Mouse (Mus musculus) brown adipose tissue, adult 24 weeks (tissue): Measurements from ENCODE around the gene Fcrl5. TPM values are rescaled to one million over a fixed set of nuclear protein-coding genes. Genes with fewer than 3 reads are reported as not detected.

Source experiments
- H3K27ac ChIP-seq: fragments of 200-500 bp; replicated peaks from 2 replicates; pipeline ENCODE4 v1.5.1; 2012; ENCODE audit warnings: low read depth, mild to moderate bottlenecking, low read length
- H3K4me1 ChIP-seq: fragments of 200-500 bp; 2 replicates; pipeline ENCODE4 v1.6.1; 2012; ENCODE audit warnings: low read length, mixed read lengths; ENCODE audit not compliant: control insufficient read depth, insufficient read depth, insufficient read length
- H3K4me3 ChIP-seq: fragments of 200-500 bp; 2 replicates; pipeline ENCODE4 v1.5.1; 2012; ENCODE audit warnings: low read depth, mild to moderate bottlenecking, low read length, moderate library complexity; ENCODE audit not compliant: insufficient read depth
- polyA plus RNA-seq: library from polyadenylated mRNA; stranded (reverse); fragments of >200 nt; gene quantifications from 2 replicates; pipeline ENCODE4 v1.2.4, GENCODE M21; 2012; ENCODE audit not compliant: missing spikeins, insufficient read depth, insufficient read length

Fcrl5 gene
- 0.50 TPM in 1 of 2 replicates, not detected in the other for polyA plus RNA-seq

DNA sequence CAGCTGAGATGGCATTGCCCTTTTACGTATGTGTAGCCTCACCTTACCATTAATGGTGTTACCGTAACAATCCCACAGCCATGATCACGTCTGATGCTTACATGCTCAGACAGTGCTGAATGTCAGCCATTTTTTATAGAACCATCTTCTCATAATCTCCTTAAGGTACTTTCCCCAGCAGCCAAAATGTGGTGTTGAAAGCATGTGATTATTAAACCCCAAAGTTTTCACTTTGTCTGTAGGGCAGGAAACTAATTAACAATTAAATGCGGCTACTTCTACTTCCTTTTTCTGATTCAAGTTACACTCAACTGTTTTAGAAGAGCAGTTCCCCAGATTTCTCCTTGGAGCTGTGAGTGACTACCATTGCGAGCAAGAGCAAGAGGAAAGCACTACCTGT is at the start of gene Fcrl5:
Gene Fcrl5 (plus strand): TSS at position 295 of the 400 bp plus-strand sequence.
- no peak within 1 kb of the TSS for H3K4me3 ChIP-seq

DNA sequence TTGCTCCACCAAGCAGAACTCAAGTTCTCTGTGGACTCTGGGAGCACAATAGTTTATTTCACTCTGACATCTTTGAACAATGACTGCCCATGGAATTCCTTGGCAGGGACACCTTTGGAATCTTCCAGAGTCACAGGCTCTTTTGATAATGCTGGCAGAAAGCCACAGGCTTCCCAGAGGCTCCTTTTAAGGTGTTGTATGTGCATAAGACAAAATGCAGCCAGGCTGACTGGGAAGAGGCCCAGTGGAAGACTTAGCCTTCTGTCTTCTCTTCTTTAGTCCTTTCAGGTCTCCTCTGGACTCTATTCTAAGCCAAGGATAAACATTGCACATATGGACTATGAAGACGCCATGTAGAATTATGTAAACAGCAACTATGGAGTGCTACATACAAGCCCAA is 44.6 kb upstream of the Fcrl5 start:
- no peak overlapping the region for H3K27ac ChIP-seq
- no peaks in the 10 kb centered on the region for H3K4me1 ChIP-seq
- no peak overlapping the region for H3K4me3 ChIP-seq

More for the DNA sequence above, at the start of gene Fcrl5:
- H3K27ac ChIP-seq = no peak within 1 kb of the TSS
- no peaks in the 10 kb centered on the region for H3K4me1 ChIP-seq

DNA sequence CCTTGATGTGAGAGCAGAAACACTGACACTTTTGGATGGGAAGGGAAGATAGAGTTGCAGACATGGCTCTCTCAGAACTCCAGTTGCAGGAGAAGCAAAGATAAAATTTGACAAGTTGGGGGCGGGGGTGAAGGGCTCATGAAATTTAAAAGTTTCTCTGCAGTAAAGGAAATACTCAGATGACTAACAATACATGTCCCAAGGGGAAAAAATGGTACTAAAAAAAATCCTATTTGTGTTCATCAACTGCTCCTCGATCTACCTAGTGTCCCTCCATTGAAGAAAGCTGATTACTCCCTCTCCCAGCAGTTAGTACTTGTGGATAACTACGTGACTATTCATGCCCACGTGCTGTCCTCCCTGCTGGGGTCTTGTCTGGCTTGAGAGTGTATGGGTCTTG is 36.8 kb upstream of the Fcrl5 start:
- no peak overlapping the region for H3K4me3 ChIP-seq
- H3K4me1 ChIP-seq = no peaks in the 10 kb centered on the region
- no peak overlapping the region for H3K27ac ChIP-seq

DNA sequence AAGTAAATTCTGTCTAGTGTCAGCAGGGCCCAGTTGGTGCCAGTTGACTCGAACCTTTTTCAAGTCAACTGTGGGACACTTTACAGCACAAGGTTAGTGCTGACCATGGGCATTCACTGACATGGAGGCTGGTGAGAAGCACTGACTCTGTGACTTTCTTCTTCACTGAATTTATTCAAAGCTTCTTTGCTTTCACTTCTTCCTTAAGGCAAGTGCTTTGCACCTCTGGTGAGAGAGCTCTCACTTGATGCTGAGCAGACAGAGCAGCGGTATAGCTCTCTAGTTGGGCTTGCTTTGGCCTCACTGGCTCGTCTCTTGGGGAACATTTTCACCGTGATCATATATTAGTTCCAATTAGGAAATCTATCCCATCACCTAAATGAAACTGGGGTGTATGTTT is 35.7 kb upstream of the Fcrl5 start:
- Histone ChIP-seq H3K4me3 (no peak overlapping the region), H3K4me1 (no peaks in the 10 kb centered on the region), H3K27ac (no peak overlapping the region)

DNA sequence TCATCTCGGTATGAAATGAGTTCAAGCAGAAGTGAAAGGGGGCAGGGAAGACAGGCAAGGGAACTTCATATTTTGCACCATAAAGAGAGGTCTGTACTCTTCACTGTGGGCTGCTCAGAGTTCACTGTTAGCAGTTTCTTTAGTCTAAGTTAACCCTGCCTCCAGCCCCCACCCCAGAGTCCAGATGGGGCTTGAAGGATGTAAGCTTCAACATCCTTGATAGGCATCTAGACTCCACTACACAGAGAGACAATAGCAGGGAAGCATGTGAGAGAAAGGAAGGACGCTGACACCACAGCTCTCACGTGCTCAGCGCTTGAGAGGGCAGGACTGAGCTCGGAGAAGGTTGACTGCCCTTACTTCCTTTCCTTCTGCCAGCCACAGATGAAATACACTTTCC is 34.3 kb upstream of the Fcrl5 start:
- H3K4me1 ChIP-seq = no peaks in the 10 kb centered on the region
- no peak overlapping the region for H3K4me3 ChIP-seq
- H3K27ac ChIP-seq = no peak overlapping the region

DNA sequence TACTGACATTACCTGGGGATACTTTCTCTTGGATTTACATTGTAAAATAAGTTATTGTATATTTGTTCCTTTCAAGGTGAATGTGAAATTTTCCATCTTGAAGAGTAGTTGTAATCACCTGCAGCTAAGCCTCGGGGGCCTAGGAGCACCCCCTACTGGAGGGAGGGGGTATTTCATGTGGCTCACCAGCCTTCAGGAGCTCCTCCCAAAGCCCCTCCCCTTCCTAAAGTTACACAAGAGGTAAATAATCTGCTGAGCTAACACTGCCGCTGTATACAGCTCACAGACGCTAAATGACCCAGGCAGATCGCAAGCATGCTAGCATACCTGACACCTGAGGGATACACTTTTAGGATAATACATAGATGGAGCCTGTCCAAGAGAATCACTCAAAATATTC is 27.4 kb upstream of the Fcrl5 start:
- H3K27ac ChIP-seq = no peak overlapping the region
- no peaks in the 10 kb centered on the region for H3K4me1 ChIP-seq
- no peak overlapping the region for H3K4me3 ChIP-seq

DNA sequence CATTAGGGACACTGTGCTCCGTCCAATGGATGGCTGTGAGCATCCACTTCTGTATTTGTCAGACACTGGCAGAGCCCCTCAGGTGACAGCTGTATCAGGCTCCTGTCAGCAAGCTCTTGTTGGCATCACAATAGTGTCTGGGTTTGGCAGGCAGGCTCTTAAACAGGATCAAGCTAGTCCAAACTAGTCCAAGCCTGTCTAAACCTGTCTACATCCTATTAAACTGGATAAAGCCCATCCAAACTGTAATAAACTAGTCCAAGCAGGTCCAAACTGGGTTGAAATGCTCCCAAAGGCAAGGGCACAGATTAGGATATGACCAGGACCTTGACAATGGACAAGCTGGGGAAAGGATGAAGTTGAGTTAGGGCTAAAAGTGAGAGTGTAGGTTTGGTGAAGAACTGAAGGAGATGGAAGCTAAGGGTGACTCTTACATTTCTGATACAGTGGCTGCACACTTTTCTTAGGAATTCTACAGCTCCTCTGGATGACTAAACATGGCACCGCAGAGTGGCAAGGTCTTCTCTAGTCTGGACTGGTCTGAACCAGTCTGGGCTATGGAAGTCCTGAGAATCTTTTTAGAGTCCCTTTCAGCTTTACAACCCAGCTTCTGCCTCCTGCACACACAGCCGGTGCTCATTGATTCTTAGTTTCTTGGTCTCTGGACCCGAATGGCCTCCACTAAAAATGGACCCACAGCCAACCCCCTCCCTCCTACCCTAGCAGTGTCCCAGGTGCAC is 26.2 kb upstream of the Fcrl5 start:
- Histone ChIP-seq H3K4me3 (no peak overlapping the region), H3K4me1 (no peaks in the 10 kb centered on the region), H3K27ac (no peak overlapping the region)

DNA sequence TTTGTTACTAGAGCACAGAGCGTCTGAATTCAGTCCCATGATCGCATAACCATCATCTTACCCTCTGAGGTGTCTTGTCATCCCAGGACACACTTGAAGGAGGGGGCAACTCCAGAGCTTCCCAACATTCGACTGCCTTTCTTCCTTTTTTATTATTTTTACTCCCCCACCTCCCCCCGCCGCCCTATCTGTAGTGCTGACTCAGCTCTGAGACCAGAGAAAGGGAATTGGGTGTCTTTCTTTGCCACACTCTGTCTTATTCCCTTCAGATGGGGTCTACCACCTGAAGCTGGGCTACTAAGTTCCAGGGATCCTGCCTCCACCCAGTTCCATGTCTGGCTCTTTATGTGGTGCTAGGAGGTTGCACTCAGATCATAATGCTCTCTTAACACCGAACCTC is 25.0 kb upstream of the Fcrl5 start:
- no peaks in the 10 kb centered on the region for H3K4me1 ChIP-seq
- no peak overlapping the region for H3K4me3 ChIP-seq
- H3K27ac ChIP-seq = no peak overlapping the region

DNA sequence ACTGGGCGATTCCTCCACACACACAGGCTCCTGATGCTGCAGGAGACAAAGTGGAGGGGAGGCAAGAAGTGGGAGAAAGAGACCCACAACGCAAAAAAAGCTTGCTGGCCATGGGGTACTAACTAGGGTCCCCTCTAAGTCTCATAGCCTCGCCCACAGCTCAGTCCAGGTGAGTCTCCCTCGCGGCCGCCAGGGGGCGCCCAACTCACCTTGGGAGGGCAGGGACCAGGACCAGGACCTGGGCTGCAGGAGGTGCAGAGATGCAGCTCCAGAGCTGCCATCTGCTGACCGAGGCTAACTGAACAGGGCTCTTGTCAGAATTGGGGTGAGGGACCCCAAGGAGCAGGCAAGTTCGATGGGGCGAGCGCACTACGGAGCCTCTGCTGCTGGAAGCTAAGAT is 24.4 kb upstream of the Fcrl5 start:
- Histone ChIP-seq H3K4me1 (no peaks in the 10 kb centered on the region), H3K4me3 (no peak overlapping the region), H3K27ac (no peak overlapping the region)

DNA sequence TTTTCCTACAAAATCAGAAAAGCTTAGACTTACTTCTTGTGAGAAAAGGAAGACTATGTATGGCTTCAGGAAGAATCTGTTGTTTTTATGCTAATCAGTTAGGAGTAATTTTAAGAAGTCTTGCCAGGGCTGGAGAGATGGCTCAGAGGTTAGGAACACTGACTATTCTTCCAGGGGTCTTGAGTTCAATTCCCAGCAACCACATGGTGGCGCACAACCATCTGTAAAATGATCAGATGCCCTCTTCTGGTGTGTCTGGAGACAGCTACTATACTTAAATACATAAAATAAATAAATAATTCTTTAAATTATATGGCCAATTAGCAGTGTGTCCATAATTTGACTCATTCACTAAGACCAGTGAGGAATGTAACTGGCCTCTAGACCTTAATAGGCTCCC is 14.9 kb upstream of the Fcrl5 start:
- Histone ChIP-seq H3K4me1 (no peaks in the 10 kb centered on the region), H3K4me3 (no peak overlapping the region), H3K27ac (no peak overlapping the region)

DNA sequence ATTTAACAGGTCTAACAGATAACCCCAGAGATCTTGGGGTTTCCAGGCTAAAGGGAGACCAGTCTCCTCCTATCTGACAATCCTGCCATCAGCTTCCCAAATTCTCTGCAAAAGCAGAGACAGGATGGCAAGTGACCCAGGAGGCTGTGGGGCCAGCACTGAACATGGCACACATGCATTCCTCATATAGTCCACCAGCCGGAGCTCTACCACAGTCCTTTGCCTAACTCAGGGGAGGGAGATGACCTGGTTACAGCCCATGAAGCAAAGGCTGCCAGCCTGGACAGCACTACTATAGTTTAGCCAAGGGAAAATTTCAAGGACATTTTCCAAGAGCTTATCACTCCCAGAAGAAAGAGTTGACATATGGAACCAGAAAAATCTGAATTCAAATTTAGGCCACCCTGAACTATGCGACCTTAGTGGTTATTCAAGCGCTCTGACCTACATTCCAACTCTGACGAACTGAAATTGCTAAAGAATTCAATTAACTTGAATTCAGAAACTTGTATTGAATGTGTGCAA is 13.1 kb upstream of the Fcrl5 start:
- Histone ChIP-seq H3K4me3 (no peak overlapping the region), H3K4me1 (no peaks in the 10 kb centered on the region), H3K27ac (no peak overlapping the region)

DNA sequence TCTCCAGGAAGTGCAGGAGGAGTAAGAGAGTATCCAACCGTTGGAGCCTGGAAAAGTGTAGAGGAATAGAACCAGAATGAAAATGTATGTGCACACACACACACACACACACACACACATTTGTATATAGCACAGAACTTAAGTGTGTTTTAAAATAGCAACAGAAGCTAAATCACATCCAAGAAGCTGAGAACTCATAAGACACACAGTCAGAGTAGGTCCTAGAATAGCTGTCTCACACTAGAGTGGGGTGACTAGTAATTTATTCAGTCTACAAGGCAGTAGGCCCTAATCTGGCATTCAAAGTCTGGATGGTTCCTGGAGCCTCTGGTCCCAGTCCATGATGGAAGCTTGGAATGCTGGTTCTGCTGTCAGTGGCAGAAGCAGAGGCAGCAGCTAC is 5.0 kb downstream of the Fcrl5 start:
- Histone ChIP-seq H3K27ac (no peak overlapping the region), H3K4me1 (no peaks in the 10 kb centered on the region), H3K4me3 (no peak overlapping the region)

DNA sequence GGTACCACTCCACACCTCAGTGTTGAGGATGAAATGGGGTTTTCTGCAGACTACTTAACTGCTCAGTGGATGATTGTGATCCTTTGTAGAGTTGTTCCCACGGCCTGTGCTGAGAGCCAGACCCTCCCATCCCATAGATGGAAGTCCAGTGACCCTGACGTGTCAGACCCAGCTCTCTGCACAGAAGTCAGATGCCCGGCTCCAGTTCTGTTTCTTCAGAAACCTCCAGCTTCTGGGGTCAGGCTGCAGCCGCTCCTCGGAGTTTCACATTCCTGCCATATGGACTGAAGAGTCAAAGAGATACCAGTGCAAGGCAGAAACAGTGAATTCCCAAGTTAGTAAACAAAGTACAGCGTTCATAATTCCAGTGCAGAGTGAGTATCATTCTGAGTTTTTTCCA is 8.4 kb downstream of the Fcrl5 start:
- no peaks in the 10 kb centered on the region for H3K4me1 ChIP-seq
- H3K27ac ChIP-seq = no peak overlapping the region
- no peak overlapping the region for H3K4me3 ChIP-seq

DNA sequence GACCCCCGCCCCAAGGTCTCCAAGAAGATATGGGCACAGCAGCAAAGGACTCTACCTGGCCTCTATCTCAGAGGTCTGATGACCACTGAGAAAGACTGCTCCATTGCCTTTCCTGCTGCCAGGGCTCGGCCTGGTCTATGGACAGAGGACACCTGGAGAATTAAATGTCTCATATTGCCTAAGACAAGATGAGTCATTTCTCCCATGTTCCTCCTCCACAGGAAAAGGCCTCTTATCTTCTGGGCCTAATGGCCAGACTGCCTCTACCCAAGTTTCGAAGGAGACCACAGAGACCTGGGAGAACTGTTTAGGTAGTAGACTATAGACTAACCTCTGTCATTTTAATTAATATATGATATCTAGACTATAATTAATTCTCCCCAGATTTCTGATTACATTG is 29.9 kb downstream of the Fcrl5 start:
- no peak overlapping the region for H3K27ac ChIP-seq
- H3K4me1 ChIP-seq = no peaks in the 10 kb centered on the region
- H3K4me3 ChIP-seq = no peak overlapping the region

DNA sequence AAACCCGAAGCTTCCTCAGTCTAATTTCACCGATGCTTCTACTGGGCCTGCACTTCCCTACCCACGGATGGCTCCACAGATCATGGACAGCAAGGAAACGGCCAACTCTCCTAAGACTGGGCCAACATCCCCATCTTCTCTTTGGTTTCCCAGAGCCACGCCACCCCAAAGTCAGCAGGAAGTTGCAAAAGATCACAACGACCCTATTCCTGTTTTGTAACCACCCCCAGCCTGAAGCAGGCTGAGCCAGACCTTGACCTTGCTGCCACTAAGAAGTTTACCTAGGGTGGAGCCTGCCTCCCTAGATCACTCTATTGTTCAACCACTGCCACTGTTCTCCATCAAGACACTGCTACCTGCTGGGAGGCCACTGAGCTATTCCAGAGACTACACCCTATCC is 31.4 kb downstream of the Fcrl5 start:
- no peak overlapping the region for H3K27ac ChIP-seq
- no peak overlapping the region for H3K4me3 ChIP-seq
- H3K4me1 ChIP-seq = no peaks in the 10 kb centered on the region

DNA sequence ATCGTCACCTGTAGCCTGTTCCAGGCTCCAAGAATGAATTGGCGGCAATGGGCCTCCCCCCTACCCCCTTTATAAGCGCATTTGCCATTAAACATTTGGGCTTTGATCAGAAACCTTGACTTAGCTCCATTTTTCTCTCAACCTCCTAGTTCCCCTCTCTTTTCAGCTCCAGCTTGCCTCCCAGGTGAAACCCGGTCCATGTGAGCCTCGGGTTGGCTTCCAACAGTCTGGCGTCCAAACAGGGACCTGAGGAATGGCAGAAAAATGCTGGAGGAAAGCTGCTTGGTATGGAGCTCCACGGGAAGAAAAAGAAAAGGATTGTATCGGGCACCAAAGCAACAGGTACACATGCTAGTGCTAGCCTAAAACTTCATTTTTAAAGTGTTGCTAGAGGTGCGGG is 31.8 kb downstream of the Fcrl5 start:
- H3K4me1 ChIP-seq = no peaks in the 10 kb centered on the region
- no peak overlapping the region for H3K4me3 ChIP-seq

More for the DNA sequence above, 31.8 kb downstream of the Fcrl5 start:
- H3K27ac ChIP-seq = no peak overlapping the region
